ENCODE assay signal across 8 mouse cellular contexts in genomic region chr4:114999773-115000428, GRCm38 (mm10). TPM values are rescaled to one million over a fixed set of nuclear protein-coding genes. Genes with fewer than 3 reads are reported as not detected.
DNase-seq lines count a peak whose midpoint lies in the region; ATAC-seq and TF ChIP-seq lines count a peak whose summit lies in the region.

Stil (plus strand) TSS chr4:115000159.

- H3K36me3 ChIP-seq in E14TG2a.4 (ENCODE audit: insufficient read depth, low read length): peaks cover 19% of the 10 kb centered on the region
- H3K36me3 ChIP-seq in forebrain, embryonic 12.5 days (replicated peaks): peaks cover 13% of the 10 kb centered on the region
- peaks cover 15% of the 10 kb centered on the region for H3K36me3 ChIP-seq in heart, postnatal 0 days (replicated peaks; ENCODE audit: control insufficient read depth, insufficient read depth, low read length)
- peaks cover 14% of the 10 kb centered on the region for H3K36me3 ChIP-seq in liver, embryonic 16.5 days (ENCODE audit: control insufficient read depth, insufficient read depth)
- H3K36me3 ChIP-seq in neural tube, embryonic 13.5 days: no peaks in the 10 kb centered on the region
- peaks cover 4% of the 10 kb centered on the region for H3K36me3 ChIP-seq in testis, adult 2 months (ENCODE audit: control insufficient read depth, insufficient read depth, low read length)

- TF ChIP-seq CTCF in E14TG2a.4 (conservative IDR thresholded peaks at IDR 0.05; ENCODE audit: low read length): no peak
- TF ChIP-seq CTCF in heart, postnatal 0 days (IDR thresholded peaks at IDR 0.05; ENCODE audit: low read depth): no peak
- TF ChIP-seq CTCF in testis, adult 2 months (IDR thresholded peaks at IDR 0.05; ENCODE audit: control insufficient read depth, insufficient read depth, insufficient replicate concordance, low read depth, low read length): no peak

- H3K4me3 ChIP-seq in E14TG2a.4 (replicated peaks; ENCODE audit: low read length): peak within 1 kb of the TSS; percentile 87
- H3K4me3 ChIP-seq in forebrain, embryonic 12.5 days (replicated peaks): peak within 1 kb of the TSS; percentile 71
- H3K4me3 ChIP-seq in heart, postnatal 0 days (ENCODE audit: low read depth, low read length): peak within 1 kb of the TSS; percentile 77
- peak within 1 kb of the TSS; percentile 99 for H3K4me3 ChIP-seq in liver, embryonic 16.5 days (ENCODE audit: low read depth, low read length)
- peak within 1 kb of the TSS; percentile 58 for H3K4me3 ChIP-seq in neural tube, embryonic 13.5 days
- peak within 1 kb of the TSS; percentile 92 for H3K4me3 ChIP-seq in testis, adult 2 months (ENCODE audit: control insufficient read depth, low read depth, low read length)

- peak within 1 kb of the TSS; percentile 96 for H3K27ac ChIP-seq in forebrain, embryonic 12.5 days
- H3K27ac ChIP-seq in heart, postnatal 0 days (ENCODE audit: low read depth): peak within 1 kb of the TSS; percentile 94
- peak within 1 kb of the TSS; percentile 94 for H3K27ac ChIP-seq in liver, embryonic 16.5 days (ENCODE audit: low read length)
- H3K27ac ChIP-seq in neural tube, embryonic 13.5 days (replicated peaks): peak within 1 kb of the TSS; percentile 95
- peak within 1 kb of the TSS; percentile 98 for H3K27ac ChIP-seq in testis, adult 2 months (ENCODE audit: control insufficient read depth, insufficient read depth, low read depth, low read length)

- H3K27me3 ChIP-seq in E14TG2a.4 (ENCODE audit: insufficient read depth, low read length): no peaks in the 10 kb centered on the region
- peaks cover 4% of the 10 kb centered on the region; the same call in 1 of the 2 replicates for H3K27me3 ChIP-seq in forebrain, embryonic 12.5 days
- H3K27me3 ChIP-seq in heart, postnatal 0 days (ENCODE audit: control insufficient read depth, insufficient read depth, low read length): no peaks in the 10 kb centered on the region
- H3K27me3 ChIP-seq in liver, embryonic 16.5 days (ENCODE audit: control insufficient read depth, insufficient read depth, low read depth, low read length): no peaks in the 10 kb centered on the region
- H3K27me3 ChIP-seq in neural tube, embryonic 13.5 days: peaks cover 5% of the 10 kb centered on the region; the same call in 1 of the 2 replicates
- no peaks in the 10 kb centered on the region for H3K27me3 ChIP-seq in testis, adult 2 months (ENCODE audit: control insufficient read depth, insufficient read depth, low read length)

- peak within 1 kb of the TSS; percentile 82 for H3K9ac ChIP-seq in forebrain, embryonic 12.5 days
- peak within 1 kb of the TSS; percentile 69 for H3K9ac ChIP-seq in heart, postnatal 0 days (replicated peaks; ENCODE audit: low read depth, low read length)
- peak within 1 kb of the TSS; percentile 97 for H3K9ac ChIP-seq in liver, embryonic 16.5 days (ENCODE audit: low read depth, low read length)
- H3K9ac ChIP-seq in neural tube, embryonic 13.5 days: peak within 1 kb of the TSS; percentile 79

- peak; percentile 100 for ATAC-seq in forebrain, embryonic 12.5 days (ENCODE audit: low FRiP score)
- ATAC-seq in heart, postnatal 0 days (ENCODE audit: insufficient read depth, low read depth): peak; percentile 100
- ATAC-seq in liver, embryonic 16.5 days (ENCODE audit: low read depth): peak; percentile 99
- ATAC-seq in neural tube, embryonic 13.5 days (ENCODE audit: low read depth): peak; percentile 100

- TF ChIP-seq EP300 in heart, postnatal 0 days (IDR thresholded peaks at IDR 0.05; ENCODE audit: low read depth): no peak

- no peaks in the 10 kb centered on the region for H3K9me3 ChIP-seq in E14TG2a.4 (ENCODE audit: low read length)
- no peaks in the 10 kb centered on the region for H3K9me3 ChIP-seq in forebrain, embryonic 12.5 days
- H3K9me3 ChIP-seq in heart, postnatal 0 days (replicated peaks; ENCODE audit: control insufficient read depth, low read length): no peaks in the 10 kb centered on the region
- no peaks in the 10 kb centered on the region for H3K9me3 ChIP-seq in liver, embryonic 16.5 days (replicated peaks; ENCODE audit: control insufficient read depth, low read length)
- H3K9me3 ChIP-seq in neural tube, embryonic 13.5 days: no peaks in the 10 kb centered on the region

- peak within 1 kb of the TSS; percentile 71 for H3K4me2 ChIP-seq in forebrain, embryonic 12.5 days
- peak within 1 kb of the TSS; percentile 85 for H3K4me2 ChIP-seq in heart, postnatal 0 days (ENCODE audit: low read depth, low read length)
- peak within 1 kb of the TSS; percentile 99 for H3K4me2 ChIP-seq in liver, embryonic 16.5 days (ENCODE audit: low read depth, low read length)
- H3K4me2 ChIP-seq in neural tube, embryonic 13.5 days: peak within 1 kb of the TSS; percentile 74

- peak; percentile 96 for DNase-seq in c-Kit-positive CD71-positive TER-119-positive erythroid progenitor cells, embryonic 14.5 days (ENCODE audit: low spot score)
- DNase-seq in heart, postnatal 0 days (ENCODE audit: low spot score): peak; percentile 99
- DNase-seq in kidney, postnatal 4 days: peak; percentile 98 to 99

- H3K4me1 ChIP-seq in E14TG2a.4 (replicated peaks; ENCODE audit: low read depth, low read length): peaks cover 21% of the 10 kb centered on the region
- H3K4me1 ChIP-seq in forebrain, embryonic 12.5 days: peaks cover 18% of the 10 kb centered on the region
- H3K4me1 ChIP-seq in heart, postnatal 0 days (ENCODE audit: control insufficient read depth, insufficient read depth): peaks cover 12% of the 10 kb centered on the region
- H3K4me1 ChIP-seq in liver, embryonic 16.5 days (ENCODE audit: control insufficient read depth, low read depth, low read length): peaks cover 14% of the 10 kb centered on the region
- H3K4me1 ChIP-seq in neural tube, embryonic 13.5 days (replicated peaks): peaks cover 16% of the 10 kb centered on the region
- peaks cover 7% of the 10 kb centered on the region; the same call in 1 of the 2 replicates for H3K4me1 ChIP-seq in testis, adult 2 months (ENCODE audit: control insufficient read depth, insufficient read depth, low read length)

- TF ChIP-seq POLR2A in testis, adult 2 months (IDR thresholded peaks at IDR 0.05; ENCODE audit: control insufficient read depth, low read depth, low read length): peak; percentile 81

- WGBS in forebrain, embryonic 12.5 days: under 1% methylated on average over 52 of the region's 52 CpGs
- under 1% methylated on average over 52 of the region's 52 CpGs for WGBS in heart, postnatal 0 days
- WGBS in liver, embryonic 16.5 days (ENCODE audit: insufficient replicate concordance): under 1% methylated on average over 52 of the region's 52 CpGs
- WGBS in neural tube, embryonic 13.5 days: under 1% methylated on average over 52 of the region's 52 CpGs

RNA-seq across cellular contexts. Expression of gene Stil, which starts in this region (rescaled TPM):
- polyA plus RNA-seq in forebrain, embryonic 12.5 days (2016; fragmentation: Nextera tagmentation; extraction: Ambion mirVana): 20.7 and 21.0 TPM in 2 replicates
- total RNA-seq in heart, postnatal 0 days (2014; rRNA removed; ENCODE audit: low replicate concordance): 6.1 and 10.0 TPM in 2 replicates
- polyA plus RNA-seq in heart, postnatal 0 days (2015; fragmentation: Nextera tagmentation; extraction: Ambion mirVana): 1.7 and 2.0 TPM in 2 replicates
- 10.2 and 10.4 TPM in 2 replicates for polyA plus RNA-seq in liver, embryonic 16.5 days (2015; fragmentation: Nextera tagmentation; extraction: Ambion mirVana)
- 1.9 and 3.0 TPM in 2 replicates for polyA plus RNA-seq in neural tube, embryonic 13.5 days (2015; fragmentation: Nextera tagmentation; extraction: Ambion mirVana)
- polyA plus RNA-seq in testis, adult 2 months (2012; rRNA removed): 8.5 and 10.2 TPM in 2 replicates

Comparison
In these comparisons a context has a peak if more than half of its experiments do, and no peak if none do; other contexts are left out.
1. Peak in every context shown above with its lines: DNase-seq, ATAC-seq, H3K4me3 ChIP-seq and H3K27ac ChIP-seq.